Mouse (Mus musculus) neural tube, embryonic 12.5 days (tissue): ENCODE measurements at regions not wholly inside any gene's neighbourhood (a gene's known extent, or its start where the extent isn't known, plus 50 kb on each side); places are given as distances from the start of the nearest gene placed in this dataset.

Experiments used
- ATAC-seq: fragments of 200-750 bp; cut with Nextera tagmentation; 2 replicates; pipeline ENCODE4 v1.8.0; 2017; ENCODE audit warnings: low read depth, mild to moderate bottlenecking, moderate TSS enrichment, moderate library complexity; ENCODE audit not compliant: low FRiP score
- H3K27ac ChIP-seq: fragments of 300-500 bp; sonication (generic); 2 replicates; pipeline ENCODE4 v1.5.1; 2016
- H3K27me3 ChIP-seq: fragments of 300-500 bp; sonication (generic); replicated peaks from 2 replicates; pipeline ENCODE4 v1.6.1; 2016; ENCODE audit warnings: mild to moderate bottlenecking
- H3K36me3 ChIP-seq: fragments of 300-500 bp; sonication (generic); 2 replicates; pipeline ENCODE4 v1.6.1; 2016; ENCODE audit warnings: mild to moderate bottlenecking
- H3K4me1 ChIP-seq: fragments of 300-500 bp; sonication (generic); 2 replicates; pipeline ENCODE4 v1.6.1; 2016
- H3K4me2 ChIP-seq: fragments of 300-500 bp; sonication (generic); replicated peaks from 2 replicates; pipeline ENCODE4 v1.6.1; 2016; ENCODE audit warnings: mild to moderate bottlenecking
- H3K4me3 ChIP-seq: fragments of 300-500 bp; sonication (generic); 2 replicates; pipeline ENCODE4 v1.5.1; 2016
- H3K9ac ChIP-seq: fragments of 300-500 bp; sonication (generic); 2 replicates; pipeline ENCODE4 v1.6.1; 2016; ENCODE audit warnings: mild to moderate bottlenecking
- H3K9me3 ChIP-seq: fragments of 300-500 bp; sonication (generic); 2 replicates; pipeline ENCODE4 v1.6.1; 2016; ENCODE audit warnings: mild to moderate bottlenecking
- WGBS: fragments of 180-500 bp; shearing (Covaris S2); methylation state at CpG from one replicate; pipeline ENCODE4 v1.1.7; 2016; 5-methylcytosine and 5-hydroxymethylcytosine counted together

DNA sequence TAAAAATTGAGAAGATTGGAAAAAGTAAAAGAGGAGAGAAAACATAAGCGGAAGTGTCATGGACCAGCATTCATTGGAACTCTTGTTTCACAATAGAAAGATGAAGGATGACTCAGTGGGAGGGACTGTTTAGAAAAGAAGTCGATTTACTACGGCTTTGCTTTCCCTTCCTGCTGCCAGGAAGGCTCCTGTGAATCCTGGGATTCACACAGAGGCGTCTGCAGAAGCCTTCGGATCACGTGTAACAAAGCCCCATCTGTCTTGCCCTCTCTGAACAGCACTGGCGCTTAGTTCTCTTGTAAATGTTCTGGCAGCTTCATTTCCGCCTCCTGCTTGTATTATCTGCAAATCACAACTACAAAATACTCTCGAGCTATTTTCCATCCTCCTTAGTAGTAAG lies 94.0 kb downstream of the Cct8l1 start:
- no peak overlapping the region for H3K9ac ChIP-seq
- H3K27me3 ChIP-seq = no peaks in the 10 kb centered on the region
- WGBS = 11% methylated on average over 9 of the region's 9 CpGs
- H3K27ac ChIP-seq = no peak overlapping the region
- H3K36me3 ChIP-seq = no peaks in the 10 kb centered on the region
- no peaks in the 10 kb centered on the region for H3K9me3 ChIP-seq
- no peak overlapping the region for H3K4me3 ChIP-seq
- no peaks in the 10 kb centered on the region; the same call in 1 of the 2 replicates for H3K4me1 ChIP-seq
- peak; percentile 53; the same call in 1 of the 2 replicates for ATAC-seq
- H3K4me2 ChIP-seq = no peak overlapping the region

DNA sequence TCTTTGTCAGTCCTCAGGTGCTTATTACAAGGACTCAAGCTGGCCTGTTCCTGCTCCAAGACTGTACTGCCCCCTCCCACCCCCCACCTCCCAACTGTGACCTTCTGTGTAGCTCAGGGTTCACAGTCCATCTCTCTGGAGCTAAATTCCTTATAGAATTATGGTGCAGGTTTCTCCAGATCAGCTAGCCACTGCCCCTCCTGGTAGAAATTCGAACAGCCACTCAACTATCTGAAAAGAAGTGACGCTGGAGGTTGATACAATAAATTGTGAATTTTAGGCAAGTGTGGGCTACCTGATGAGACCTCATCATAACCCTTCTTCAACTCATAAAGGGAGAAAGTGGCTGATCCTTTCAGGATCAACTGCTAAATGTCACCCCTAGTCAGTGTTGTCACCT lies 86.3 kb downstream of the Cct8l1 start:
- 68% methylated on average over 2 of the region's 2 CpGs for WGBS

DNA sequence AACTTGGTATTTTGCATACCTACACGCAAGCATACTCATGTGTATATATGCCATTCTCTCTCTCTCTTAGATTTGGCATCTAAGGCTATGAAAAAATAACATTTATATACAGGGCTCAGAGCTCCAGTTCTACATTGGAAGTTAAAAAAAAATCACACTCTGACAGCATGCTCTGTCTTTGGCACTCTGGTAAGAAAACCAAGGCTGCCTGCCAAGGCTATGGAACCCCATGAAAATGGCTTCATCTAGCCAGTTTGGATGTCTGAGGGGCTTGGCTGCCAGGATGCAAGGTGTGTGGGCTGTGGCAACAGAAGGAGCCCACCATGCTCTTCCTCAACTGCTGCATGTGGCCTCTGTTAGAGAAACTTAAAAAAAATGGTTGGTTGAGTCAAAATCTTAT lies 83.5 kb downstream of the Cct8l1 start:
- ATAC-seq = no peak
- Histone ChIP-seq H3K9me3 (no peaks in the 10 kb centered on the region), H3K4me3 (no peak overlapping the region), H3K9ac (no peak overlapping the region), H3K27me3 (no peaks in the 10 kb centered on the region), H3K4me1 (no peaks in the 10 kb centered on the region), H3K4me2 (no peak overlapping the region), H3K36me3 (no peaks in the 10 kb centered on the region), H3K27ac (no peak overlapping the region)
- WGBS = 96% methylated on average over 1 of the region's 1 CpGs

More for the DNA sequence above, 86.3 kb downstream of the Cct8l1 start:
- Histone ChIP-seq H3K9ac (no peak overlapping the region), H3K4me1 (no peaks in the 10 kb centered on the region), H3K4me3 (no peak overlapping the region), H3K4me2 (no peak overlapping the region), H3K27me3 (no peaks in the 10 kb centered on the region), H3K27ac (no peak overlapping the region), H3K9me3 (no peaks in the 10 kb centered on the region), H3K36me3 (no peaks in the 10 kb centered on the region)
- no peak for ATAC-seq

DNA sequence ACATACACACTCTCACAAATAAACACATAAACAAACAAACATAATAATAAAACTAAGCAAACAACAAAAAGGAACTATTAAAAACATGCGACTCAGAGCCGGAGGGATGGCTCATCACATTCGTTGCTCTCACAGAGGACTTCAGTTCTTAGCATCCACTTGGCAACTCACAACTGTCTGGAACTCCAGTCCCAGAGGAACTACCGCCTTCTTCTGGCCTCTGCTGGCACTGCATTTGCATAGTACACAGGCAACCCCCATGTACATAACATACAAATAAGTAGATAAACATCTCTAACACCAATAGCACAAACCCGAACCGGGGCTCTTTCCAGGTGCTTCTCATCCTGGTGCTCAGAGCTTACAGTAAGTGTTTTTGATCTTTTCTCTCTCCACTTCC lies 81.9 kb downstream of the Cct8l1 start:
- H3K36me3 ChIP-seq = no peaks in the 10 kb centered on the region
- H3K9me3 ChIP-seq = no peaks in the 10 kb centered on the region
- no peak for ATAC-seq
- no peak overlapping the region for H3K4me2 ChIP-seq
- WGBS = 95% methylated on average over 6 of the region's 6 CpGs
- H3K4me3 ChIP-seq = no peak overlapping the region
- no peak overlapping the region for H3K27ac ChIP-seq
- H3K4me1 ChIP-seq = no peaks in the 10 kb centered on the region
- no peaks in the 10 kb centered on the region for H3K27me3 ChIP-seq
- no peak overlapping the region for H3K9ac ChIP-seq

DNA sequence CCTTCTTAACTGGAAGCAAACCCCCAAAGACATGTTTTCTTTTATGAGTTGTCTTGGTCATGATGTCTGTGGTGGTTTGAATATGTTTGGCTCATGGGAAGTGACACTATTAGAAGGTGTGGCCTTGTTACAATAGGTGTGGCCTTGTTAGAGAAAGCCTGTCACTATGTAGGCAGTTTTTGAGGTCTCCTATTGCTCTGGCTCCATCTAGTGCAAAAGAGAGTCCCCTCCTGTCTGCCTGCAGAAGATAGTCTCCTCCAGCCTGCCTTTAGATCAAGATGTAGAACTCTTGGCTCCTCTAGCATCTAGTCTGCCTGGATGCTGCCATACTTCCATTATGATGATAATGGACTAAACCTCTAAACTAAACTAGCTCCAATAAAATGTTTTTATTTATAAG lies 75.8 kb downstream of the Cct8l1 start:
- Histone ChIP-seq H3K9me3 (no peaks in the 10 kb centered on the region), H3K36me3 (no peaks in the 10 kb centered on the region), H3K27ac (no peak overlapping the region), H3K4me2 (no peak overlapping the region), H3K4me1 (no peaks in the 10 kb centered on the region), H3K27me3 (no peaks in the 10 kb centered on the region), H3K9ac (no peak overlapping the region), H3K4me3 (no peak overlapping the region)
- ATAC-seq = no peak
